Mouse (Mus musculus) skeletal muscle tissue, adult 2 months (tissue): ENCODE results near the gene Sept8.

ENCODE experiments used
- DNase-seq: peaks from one replicate; pipeline ENCODE4 v3.0.0-alpha.2; 2012; ENCODE audit warnings: low read depth, low spot score

Sept8 gene

GRCm38 (mm10) chr11:53583151-53583550 lies 64.1 kb downstream of the Sept8 start:
- no peak for DNase-seq

DNA sequence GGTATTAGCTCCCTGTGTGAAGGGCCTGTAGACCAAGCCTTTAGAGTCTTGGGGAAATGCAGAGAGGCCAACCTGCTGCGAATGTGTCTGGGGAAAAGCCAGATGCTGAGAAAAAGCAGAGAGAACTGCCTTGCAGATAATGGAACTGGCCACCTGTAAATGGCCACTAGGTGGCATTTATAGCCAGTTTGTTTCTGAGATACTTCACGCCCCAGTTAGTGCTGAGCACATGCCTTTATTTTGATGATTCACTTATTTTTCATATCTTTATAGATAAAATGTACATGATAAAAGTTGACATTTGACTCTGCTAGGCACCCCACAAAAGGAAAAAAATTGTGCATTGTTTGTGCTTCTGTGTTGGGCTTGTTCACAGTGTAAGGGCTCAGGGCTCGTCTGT lies 65.8 kb downstream of the Sept8 start:
- no peak for DNase-seq

- no peak for DNase-seq
Measured at GRCm38 (mm10) chr11:53585510-53585909, 66.5 kb downstream of the Sept8 start.

- no peak for DNase-seq
Measured at GRCm38 (mm10) chr11:53588279-53588678, 69.2 kb downstream of the Sept8 start.

DNA sequence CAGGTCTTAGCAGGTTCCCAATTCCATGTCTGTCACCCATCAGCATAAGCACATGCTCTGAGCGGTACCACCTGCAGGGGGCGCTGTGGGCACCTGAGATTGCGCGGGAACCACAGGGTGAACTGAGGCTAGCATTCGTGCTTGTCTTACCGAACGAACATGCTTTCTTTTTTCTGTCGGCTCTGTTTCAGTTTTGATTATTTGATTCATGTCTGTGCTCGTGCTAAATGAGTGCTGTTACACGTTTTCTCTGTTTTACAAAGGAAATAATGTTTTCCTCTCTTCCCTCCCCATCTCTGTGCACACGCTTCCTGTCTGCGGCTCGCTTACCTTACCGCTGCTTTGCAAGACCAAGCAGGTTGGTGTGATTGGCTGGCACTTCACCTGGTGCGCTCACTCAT lies 71.3 kb downstream of the Sept8 start:
- DNase-seq: no peak

DNA sequence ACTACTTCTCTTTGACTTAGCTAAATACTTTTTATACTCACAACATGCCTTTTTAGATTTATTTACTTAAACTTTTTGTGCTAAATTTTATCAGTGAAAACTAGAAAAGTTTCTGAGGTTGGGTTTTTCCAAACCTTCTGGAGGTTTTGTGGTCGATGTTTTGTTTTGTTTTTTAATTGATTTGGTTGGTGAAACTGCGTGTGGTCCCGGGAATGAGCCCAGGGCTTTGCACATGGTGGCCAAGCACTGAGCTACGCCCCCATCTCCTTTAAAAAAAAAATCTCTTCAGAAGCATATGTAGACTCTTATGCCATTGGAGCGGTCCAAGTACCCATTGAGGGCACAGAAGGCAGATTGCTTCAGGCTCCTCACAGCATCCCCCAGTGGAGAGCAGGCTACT lies 72.1 kb downstream of the Sept8 start:
- DNase-seq: no peak
